Mouse (Mus musculus) olfactory bulb, adult 2 months (tissue): ENCODE results near the gene Ubp1. TPM values are rescaled to one million over a fixed set of nuclear protein-coding genes. Genes with fewer than 3 reads are reported as not detected.

Source experiments
- H3K27ac ChIP-seq: fragments of 200-500 bp; 2 replicates; pipeline ENCODE4 v1.5.1; 2012; ENCODE audit warnings: low read depth, low read length; ENCODE audit not compliant: insufficient read depth
- H3K4me1 ChIP-seq: fragments of 200-500 bp; 2 replicates; pipeline ENCODE4 v1.6.1; 2012; ENCODE audit warnings: low read length; ENCODE audit not compliant: control insufficient read depth, insufficient read depth
- H3K4me3 ChIP-seq: fragments of 200-500 bp; 2 replicates; pipeline ENCODE4 v1.5.1; 2012; ENCODE audit warnings: mild to moderate bottlenecking, low read depth, low read length, moderate library complexity; ENCODE audit not compliant: insufficient read depth
- CTCF ChIP-seq: fragments of 200-500 bp; IDR thresholded peaks from 2 replicates; pipeline ENCODE4 v1.5.1; 2012; ENCODE audit warnings: low read depth, mild to moderate bottlenecking, low read length, moderate library complexity; ENCODE audit not compliant: insufficient read depth
- POLR2A ChIP-seq: fragments of 200-500 bp; IDR thresholded peaks from 2 replicates; pipeline ENCODE4 v1.6.1; 2012; ENCODE audit warnings: mild to moderate bottlenecking, low read depth, low read length, moderate library complexity; ENCODE audit not compliant: insufficient read depth
- WGBS: fragments of 180-500 bp; shearing (Covaris S2); methylation state at CpG from one replicate; pipeline ENCODE4 v1.1.7; 2018; 5-methylcytosine and 5-hydroxymethylcytosine counted together
- polyA plus RNA-seq: library from polyadenylated mRNA; stranded (reverse); fragments of >200 nt; gene quantifications from 2 replicates; pipeline ENCODE4 v1.2.4, GENCODE M21; 2012; ENCODE audit warnings: low replicate concordance; ENCODE audit not compliant: missing spikeins, insufficient read depth, insufficient read length

Ubp1 gene
- polyA plus RNA-seq, 1 experiment: not detected

GRCm38 (mm10) chr9:113990547-113991248 is 60.0 kb downstream of the Ubp1 start:
- H3K27ac ChIP-seq: no peak overlapping the region
- TF ChIP-seq CTCF (peak; percentile 79), POLR2A (no peak)
- no peak overlapping the region for H3K4me3 ChIP-seq
- H3K4me1 ChIP-seq: no peaks in the 10 kb centered on the region
- 25% methylated on average over 18 of the region's 18 CpGs for WGBS

- TF ChIP-seq POLR2A: no peak
- TF ChIP-seq CTCF: no peak
- Histone ChIP-seq H3K4me3 (no peak overlapping the region), H3K27ac (no peak overlapping the region), H3K4me1 (no peaks in the 10 kb centered on the region)
- WGBS: 93% methylated on average over 7 of the region's 7 CpGs
These were observed 62.1 kb downstream of the Ubp1 start for GRCm38 (mm10) chr9:113992810-113993209.

DNA sequence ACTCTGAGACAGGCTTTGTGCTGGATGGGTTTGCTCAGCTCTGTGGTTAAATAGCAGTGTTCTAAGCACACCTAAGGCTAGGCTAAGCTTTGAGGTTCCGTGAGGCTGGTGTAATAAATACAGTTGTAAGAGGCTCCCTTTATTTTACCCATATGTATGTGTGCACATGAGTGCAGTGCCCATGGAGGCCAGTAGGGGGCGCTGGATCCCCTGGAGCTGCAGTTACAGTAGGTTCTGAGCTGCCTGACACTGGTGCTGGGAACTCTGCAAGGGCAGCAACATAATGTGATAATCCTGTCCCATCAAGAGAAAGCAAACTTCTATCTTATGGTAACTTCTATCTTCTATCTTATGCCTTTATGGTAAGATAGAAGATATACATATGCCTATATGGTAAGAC is 67.6 kb downstream of the Ubp1 start:
- Histone ChIP-seq H3K4me3 (no peak overlapping the region), H3K4me1 (no peaks in the 10 kb centered on the region), H3K27ac (no peak overlapping the region)
- 69% methylated on average over 2 of the region's 2 CpGs for WGBS
- TF ChIP-seq POLR2A: no peak
- 0 out of 2 replicates have a peak, but pooled peaks have one; percentile 30 for TF ChIP-seq CTCF

GRCm38 (mm10) chr9:114006801-114007200 is 76.1 kb downstream of the Ubp1 start:
- no peak for TF ChIP-seq POLR2A
- TF ChIP-seq CTCF: no peak
- 70% methylated on average over 9 of the region's 9 CpGs for WGBS
- H3K4me3 ChIP-seq: no peak overlapping the region
- peaks cover 10% of the 10 kb centered on the region; the same call in 1 of the 2 replicates for H3K4me1 ChIP-seq
- H3K27ac ChIP-seq: no peak overlapping the region

GRCm38 (mm10) chr9:114007850-114008350 is 77.2 kb downstream of the Ubp1 start:
- TF ChIP-seq POLR2A (no peak), CTCF (no peak)
- 92% methylated on average over 9 of the region's 9 CpGs for WGBS
- Histone ChIP-seq H3K4me1 (peaks cover 10% of the 10 kb centered on the region; the same call in 1 of the 2 replicates), H3K4me3 (no peak overlapping the region), H3K27ac (no peak overlapping the region)

DNA sequence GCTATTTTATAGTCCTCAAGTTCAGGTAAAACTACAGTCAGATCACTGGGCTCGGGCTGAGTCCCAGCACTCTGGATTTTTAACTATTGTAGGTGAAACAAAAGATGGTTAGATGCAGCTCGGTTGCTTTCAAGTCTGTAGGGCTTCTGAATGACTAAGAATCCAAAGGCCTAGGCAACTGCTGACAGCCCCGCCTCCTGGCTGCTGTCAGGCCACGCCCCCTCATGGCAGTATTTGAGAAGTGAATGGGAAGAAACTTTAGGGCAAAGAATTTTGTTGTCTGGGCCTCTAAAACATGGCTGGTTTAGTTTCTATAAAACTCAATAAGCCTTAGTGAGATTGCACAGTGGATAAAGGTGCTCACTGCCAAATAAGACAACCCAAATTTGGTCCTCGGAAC is 78.8 kb downstream of the Ubp1 start:
- Histone ChIP-seq H3K4me3 (no peak overlapping the region), H3K27ac (no peak overlapping the region)
- 49% methylated on average over 5 of the region's 5 CpGs for WGBS

DNA sequence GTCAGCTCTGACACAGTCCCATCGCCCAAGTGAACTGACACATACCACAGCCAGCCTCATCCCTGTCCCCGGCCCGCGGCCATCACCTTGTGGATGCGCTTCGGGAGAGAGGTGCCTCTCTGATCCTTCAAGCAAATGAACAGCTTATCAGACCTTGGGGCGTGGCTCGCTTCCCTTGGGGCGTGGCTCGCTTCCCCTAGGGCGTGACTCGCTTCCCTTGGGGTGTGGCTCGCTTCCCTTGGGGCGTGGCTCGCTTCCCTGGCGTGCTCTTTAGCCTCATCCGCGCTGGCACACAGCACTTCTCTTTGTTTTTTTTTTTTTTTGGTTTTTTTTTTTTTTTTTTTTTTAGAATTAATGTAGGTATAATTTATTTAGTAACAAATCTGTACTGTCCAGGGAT is 80.5 kb downstream of the Ubp1 start:
- no peak overlapping the region for H3K4me3 ChIP-seq
- no peak overlapping the region for H3K27ac ChIP-seq
- TF ChIP-seq POLR2A (no peak), CTCF (no peak)
- peaks cover 7% of the 10 kb centered on the region; the same call in 1 of the 2 replicates for H3K4me1 ChIP-seq
- WGBS: 85% methylated on average over 18 of the region's 18 CpGs

More for the DNA sequence above, 78.8 kb downstream of the Ubp1 start:
- H3K4me1 ChIP-seq: peaks cover 10% of the 10 kb centered on the region; the same call in 1 of the 2 replicates
- TF ChIP-seq CTCF: no peak
- TF ChIP-seq POLR2A: no peak

DNA sequence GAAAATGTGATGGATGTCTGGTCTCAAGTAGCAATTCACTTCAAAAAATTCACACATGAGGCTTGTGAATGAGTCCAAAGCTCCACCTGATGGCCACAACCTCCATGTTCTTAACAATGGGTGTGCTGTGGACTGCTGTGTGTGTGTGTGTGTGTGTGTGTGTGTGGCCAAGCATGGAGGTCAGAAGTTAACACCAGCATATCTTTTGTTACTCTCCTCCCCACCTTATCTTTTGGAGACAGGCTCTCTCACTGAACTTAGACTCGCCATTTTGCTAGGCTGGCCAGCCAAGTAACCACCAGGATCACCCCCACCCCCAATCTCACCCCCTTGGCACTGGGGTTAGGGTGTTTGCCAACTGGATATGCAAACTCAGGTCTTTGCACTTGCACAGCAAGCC is 83.3 kb downstream of the Ubp1 start:
- Histone ChIP-seq H3K27ac (no peak overlapping the region), H3K4me1 (peaks cover 4% of the 10 kb centered on the region; the same call in 1 of the 2 replicates), H3K4me3 (no peak overlapping the region)
- TF ChIP-seq POLR2A (no peak), CTCF (no peak)
- WGBS: 100% methylated on average over 1 of the region's 1 CpGs

- H3K4me1 ChIP-seq: no peaks in the 10 kb centered on the region
- no peak overlapping the region for H3K4me3 ChIP-seq
- WGBS: 88% methylated on average over 4 of the region's 4 CpGs
- TF ChIP-seq CTCF (no peak), POLR2A (no peak)
- no peak overlapping the region for H3K27ac ChIP-seq
These were observed 85.0 kb downstream of the Ubp1 start for GRCm38 (mm10) chr9:114015724-114016123.
